Mouse (Mus musculus) ES-Bruce4 (cell line): ENCODE results near the gene Aqp6.

Experiments used
- CTCF ChIP-seq: IDR thresholded peaks from one replicate; pipeline ENCODE4 v1.8.1; 2011; ENCODE audit warnings: low read depth, low read length
- EP300 ChIP-seq: IDR thresholded peaks from 2 replicates; pipeline ENCODE4 v1.6.1; 2011; ENCODE audit warnings: low read depth, low read length; ENCODE audit not compliant: insufficient read depth

DNA sequence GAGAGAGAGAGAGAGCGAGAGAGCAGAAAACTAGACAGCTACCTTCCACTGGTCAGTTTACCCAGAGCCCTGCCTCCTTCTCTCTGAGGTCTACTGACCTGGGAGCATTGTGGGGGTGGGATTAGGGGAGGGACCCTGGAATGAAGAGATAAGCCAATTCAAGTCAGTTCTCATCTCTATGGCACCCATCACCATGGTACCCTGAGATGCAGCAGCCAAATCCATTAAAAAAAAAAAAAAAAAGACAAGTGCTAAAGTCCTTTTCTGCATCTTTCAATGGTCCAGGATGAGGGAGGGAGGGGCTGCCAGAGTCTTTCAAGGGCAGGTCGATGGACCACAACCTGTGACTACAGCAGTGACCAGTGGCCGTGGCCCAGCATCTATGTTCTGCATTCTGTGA, 4.4 kb downstream of the Aqp6 start:
- TF ChIP-seq EP300 (no peak), CTCF (no peak)
